Mouse (Mus musculus): Measurements from ENCODE around the gene Ppm1h.

DNA sequence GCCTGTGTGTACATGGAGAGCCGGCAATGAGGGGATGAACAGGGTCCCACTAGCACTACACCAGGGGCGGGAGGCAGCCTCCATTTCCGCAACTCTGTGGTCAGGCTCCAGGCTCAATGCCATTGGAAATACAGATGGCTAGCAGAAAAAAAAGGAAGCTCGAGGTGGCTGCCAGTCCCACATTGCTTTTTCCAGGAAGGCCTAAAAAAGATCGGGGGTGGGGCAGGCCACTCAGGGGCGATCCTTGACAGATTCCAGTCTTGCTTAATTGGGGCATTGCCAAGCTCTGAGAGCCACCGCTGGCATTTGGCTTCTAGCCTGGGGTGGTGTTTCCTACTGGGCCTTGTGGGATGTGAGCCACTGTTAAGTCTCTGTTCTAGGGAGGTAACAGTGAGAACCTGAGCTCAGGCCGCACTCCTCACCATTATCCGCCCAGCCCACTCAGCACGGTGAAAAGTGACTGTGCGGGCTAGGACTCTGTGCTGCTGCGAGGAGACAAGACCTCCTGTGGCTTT, 216.1 kb downstream of the Ppm1h start:
- TF ChIP-seq CTCF (IDR thresholded peaks at IDR 0.05; ENCODE audit: low read depth), result no peak
- TF ChIP-seq EP300 (IDR thresholded peaks at IDR 0.05; ENCODE audit: low read depth), result no peak
